Mouse (Mus musculus) frontal cortex, postnatal 25 days (tissue): ENCODE data around the gene Ngfr.
A peak's percentile ranks its signal among the peaks of the same experiment; 100 is the strongest.

Source experiments
- DNase-seq, 2 experiments: peaks; one replicate each; pipeline ENCODE4 v3.0.0; 2022; ENCODE audit warnings: low spot score in 2 of 2

The Ngfr gene

DNA sequence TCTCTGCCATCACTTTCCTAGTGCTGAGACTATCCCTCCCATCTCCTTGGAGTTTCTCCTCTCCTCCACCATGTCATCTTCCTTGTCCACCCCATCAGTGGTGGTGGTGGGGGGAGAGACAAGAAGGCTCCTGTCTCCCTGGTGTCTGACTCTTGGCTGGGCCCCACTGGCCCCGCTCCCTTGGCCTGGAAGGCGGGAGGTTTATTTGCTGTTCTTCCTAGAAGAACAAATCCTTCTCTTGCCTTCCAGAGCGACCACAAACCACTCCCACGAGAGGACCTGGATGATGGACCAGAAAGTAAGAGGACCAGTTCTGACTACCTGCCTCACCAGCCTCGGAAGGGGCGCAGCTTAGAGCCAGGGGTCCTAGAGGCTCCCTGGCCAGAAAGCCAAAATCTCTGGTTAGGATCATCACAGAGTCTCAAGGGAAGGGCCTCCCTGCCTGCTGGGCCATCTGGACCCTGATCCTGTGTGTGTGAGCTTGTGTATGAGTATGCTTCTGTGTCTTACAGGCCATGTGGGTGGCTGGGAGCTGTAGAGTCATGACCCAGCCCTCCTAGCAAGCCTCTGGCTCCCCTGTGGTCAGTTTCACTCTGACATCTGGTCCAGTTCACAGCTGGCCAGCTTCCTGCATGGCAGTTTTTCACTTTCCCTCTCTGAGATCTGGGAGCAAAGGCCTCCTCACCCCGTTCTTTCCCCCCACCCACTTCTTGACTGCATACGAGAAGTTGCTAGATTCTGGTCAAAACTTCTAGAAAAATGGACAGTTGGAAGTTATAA, 19.4 kb downstream of the Ngfr start:
- no peak for DNase-seq

DNA sequence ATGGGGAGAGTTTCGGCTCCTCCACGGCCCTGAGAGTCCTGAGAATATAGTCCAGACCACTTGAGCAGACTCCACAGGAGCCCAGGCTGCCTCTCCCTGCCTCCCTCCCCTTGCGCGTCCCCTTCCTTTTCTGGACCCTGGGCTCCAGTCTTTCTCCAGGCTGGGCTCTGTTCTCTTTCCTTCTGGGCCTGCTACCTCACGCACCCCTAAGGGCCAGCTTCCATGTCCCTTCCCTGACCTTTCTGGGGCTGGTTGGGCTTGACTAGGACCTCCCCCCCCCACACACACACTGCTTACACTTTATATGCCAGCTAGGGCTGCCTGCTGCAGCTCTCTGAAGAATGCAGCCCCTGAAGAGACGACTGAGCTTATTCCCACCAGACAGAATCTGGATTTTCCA, 20.2 kb downstream of the Ngfr start:
- DNase-seq, result no peak

DNA sequence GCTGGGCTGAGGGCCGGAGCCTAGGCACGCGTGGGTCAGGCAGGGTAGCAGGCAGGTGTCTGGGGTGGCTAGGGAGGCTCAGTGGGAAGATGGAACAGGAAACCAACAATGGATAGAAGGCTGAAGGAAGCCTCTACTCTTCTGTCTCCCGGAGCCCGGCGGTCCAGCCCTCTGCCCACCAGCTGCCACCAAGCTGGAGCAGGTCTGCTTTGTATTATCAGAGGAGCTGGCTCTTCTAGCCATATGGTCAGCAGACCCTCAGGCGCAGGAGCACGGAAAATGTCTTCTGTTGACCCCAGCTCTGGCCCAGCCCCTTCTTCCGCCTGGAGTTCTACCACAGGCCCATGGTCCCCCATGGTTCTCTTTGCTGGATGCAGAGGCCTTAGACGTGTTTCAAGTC, 22.2 kb downstream of the Ngfr start:
- no peak for DNase-seq

GRCm38 (mm10) chr11:95563849-95564248, 23.7 kb downstream of the Ngfr start:
- no peak for DNase-seq

GRCm38 (mm10) chr11:95560773-95561172, 26.8 kb downstream of the Ngfr start:
- DNase-seq, result no peak

DNA sequence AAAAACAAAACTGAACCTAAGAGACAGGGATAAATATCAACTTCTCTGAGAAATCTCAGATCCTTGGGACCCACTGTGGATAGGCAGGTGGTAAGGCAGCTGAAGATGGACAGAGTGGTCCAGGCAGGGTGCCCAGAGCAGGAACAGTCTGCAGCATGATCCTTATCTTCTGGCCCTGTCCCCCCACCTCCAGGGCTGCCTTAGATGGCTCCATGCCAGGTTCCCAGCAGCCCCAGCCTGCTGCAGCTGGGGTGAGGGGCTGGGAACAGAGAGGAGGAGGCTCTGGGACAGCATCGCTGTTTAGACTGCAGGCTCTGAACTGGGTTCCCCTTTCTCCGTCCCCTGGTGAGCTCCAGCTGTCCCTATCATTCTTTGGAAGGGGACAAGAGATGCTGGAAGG, 27.8 kb downstream of the Ngfr start:
- no peak for DNase-seq

DNA sequence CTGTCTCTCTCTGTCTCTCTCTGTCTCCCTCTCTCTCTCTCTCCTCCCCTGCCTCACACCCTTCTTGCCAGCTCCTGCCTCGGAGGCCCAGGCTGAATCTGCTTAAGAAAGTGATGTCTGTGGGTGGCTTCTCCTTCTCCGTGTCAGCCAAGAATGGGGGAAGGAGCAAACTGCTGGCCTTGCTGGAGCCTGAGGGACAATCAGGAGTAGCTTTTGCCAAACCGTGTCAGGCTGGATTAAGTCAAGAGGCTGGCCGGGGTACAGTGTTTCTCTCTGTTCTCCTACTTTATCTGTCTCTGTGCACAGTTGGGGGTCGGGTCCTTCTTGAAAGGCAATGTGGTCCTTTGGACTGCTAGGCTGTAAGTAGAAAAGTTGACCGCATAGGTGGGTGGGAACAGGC, 29.8 kb downstream of the Ngfr start:
- no peak for DNase-seq

GRCm38 (mm10) chr11:95557032-95557431, 30.5 kb downstream of the Ngfr start:
- no peak for DNase-seq

DNA sequence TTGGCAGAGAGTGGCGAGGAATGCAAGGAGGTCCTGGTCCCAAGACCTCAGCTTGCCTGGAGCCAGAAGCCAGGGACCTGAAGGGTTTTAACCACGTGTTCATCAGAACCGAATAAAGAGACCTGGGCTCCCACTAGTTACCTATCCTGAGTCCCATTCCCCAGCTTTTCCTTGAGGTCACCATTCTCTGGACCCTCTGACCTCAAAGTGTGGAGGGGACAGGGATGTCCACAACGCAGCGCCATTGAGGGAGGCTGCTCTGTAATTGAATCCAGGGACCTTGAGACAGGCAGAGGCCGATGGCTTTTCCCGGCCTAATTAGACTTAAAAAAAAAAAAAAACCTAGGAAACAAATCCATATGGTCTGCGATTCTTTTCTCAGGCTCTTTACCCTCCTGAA, 32.3 kb downstream of the Ngfr start:
- no peak for DNase-seq

- DNase-seq, result no peak
These were observed 37.1 kb downstream of the Ngfr start for GRCm38 (mm10) chr11:95550301-95551021.

DNA sequence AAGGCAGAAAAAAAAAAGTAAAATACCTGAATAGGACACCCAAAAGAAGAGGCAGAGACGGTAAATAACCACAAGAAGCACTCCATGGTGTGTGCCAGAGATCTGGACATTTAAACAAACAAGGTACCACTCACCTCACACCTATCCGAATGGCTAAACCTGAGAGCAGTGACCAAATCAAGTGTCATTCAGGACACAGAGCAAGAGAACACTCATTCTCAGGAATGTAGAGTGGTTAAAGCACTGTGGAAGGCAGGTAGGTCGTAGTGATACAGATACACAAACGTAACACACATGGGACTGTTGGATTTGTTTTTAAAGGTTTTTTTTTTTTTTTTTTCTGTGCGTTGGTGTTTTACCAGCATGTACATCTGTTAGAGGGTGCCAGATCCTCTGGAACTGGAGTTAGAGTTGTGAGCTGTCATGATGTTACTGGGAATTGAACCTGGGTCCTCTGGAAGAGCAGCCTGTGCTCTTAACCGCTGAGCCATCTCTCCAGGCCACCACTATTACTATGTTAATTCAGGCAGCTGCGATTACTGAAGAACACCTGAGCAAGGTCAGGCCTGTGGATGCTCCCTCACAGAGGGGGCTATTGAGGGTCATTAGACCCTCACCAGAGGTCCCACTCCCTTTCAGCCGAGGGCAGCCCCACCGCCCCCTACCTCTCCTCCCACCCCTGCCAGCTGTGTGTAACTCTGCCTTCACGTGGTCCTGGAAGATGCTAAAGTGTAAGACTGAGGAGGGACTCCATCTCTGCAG, 41.3 kb downstream of the Ngfr start:
- DNase-seq, result no peak

GRCm38 (mm10) chr11:95544546-95545327, 42.8 kb downstream of the Ngfr start:
- no peak for DNase-seq

GRCm38 (mm10) chr11:95540637-95541385, 46.7 kb downstream of the Ngfr start:
- no peak for DNase-seq

DNA sequence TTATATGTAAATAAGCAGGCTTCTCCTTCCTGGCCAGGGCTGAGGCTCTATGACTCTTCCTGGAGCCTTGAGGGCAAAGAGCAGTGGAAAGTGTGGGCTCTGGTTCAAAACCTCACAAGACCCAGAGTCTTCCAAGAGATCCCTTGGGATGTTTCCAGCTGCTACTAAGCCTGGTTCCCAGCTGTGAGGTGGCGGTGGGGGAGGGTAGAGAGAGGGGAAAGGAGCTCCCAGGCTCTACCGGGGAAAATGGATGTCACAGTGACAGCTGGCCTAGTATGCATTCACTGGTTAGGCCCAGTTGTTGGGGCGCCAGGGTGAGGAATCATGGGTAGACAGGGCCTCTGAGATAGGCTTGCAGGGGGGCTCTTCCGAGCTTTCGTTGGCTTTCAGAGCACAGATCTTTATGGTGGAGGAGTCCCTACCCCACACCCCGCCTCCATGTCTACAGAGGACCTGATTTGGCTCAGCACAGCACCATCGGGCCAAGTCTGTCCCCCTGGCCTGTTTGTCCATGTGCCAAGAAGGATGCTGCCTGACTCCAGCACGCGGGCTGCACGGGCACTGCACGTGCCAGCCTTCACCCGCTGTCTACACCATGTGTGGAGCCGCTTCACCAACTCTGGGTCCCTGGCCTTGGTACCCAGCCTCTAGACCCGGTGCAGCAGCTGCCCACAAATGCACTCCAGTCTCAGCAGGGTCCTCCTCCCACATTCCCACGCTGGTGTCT, 49.0 kb downstream of the Ngfr start:
- no peak for DNase-seq

GRCm38 (mm10) chr11:95533484-95534160, 53.9 kb downstream of the Ngfr start:
- peak; percentile 76 to 82 for DNase-seq

- DNase-seq, result no peak
These were observed 55.0 kb downstream of the Ngfr start for GRCm38 (mm10) chr11:95532353-95533072.

DNA sequence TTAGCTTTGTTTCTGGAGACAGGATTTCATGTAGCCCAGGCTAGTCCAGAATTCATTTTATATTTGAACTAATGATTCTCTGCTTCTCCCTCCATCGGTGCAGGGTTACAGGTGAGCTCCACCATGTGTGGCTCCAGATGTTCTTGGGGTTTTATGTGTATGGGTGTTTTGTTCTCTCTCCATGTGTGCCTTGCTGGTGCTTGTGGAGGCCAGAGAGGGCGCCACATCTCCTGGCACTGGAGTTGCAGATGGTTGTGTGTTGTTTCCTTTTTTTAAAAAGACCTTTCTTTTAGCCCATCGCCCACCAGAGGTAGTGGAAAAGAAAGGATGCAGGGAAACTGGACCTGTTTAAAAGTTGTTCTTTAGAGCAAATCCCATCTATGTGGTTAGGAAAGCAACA, 59.3 kb downstream of the Ngfr start:
- DNase-seq, result no peak

GRCm38 (mm10) chr11:95527307-95527706, 60.2 kb downstream of the Ngfr start:
- DNase-seq, result no peak

DNA sequence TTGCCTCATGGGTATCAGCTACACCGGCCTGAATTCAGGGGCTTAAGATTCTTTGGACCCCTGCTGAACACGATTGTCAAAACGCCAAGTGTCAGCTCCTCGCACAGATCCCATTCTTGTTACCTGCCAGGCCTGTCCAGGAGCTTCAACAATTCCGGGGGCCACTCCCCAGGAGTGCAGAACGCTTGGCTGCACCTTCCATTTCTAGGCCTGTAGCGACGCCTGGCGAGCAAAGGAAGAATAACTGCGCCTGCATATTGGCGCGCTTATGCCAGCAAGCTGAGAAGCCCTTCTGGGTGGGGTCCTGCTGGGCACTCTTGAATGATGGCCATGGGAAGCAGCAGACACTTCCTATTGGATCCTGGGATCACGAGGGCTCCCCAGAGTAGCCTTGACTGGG, 66.0 kb downstream of the Ngfr start:
- peak; percentile 69 to 70 for DNase-seq
